Mouse (Mus musculus) adrenal gland, postnatal 10 days (tissue): ENCODE measurements around the gene St3gal3. TPM values are rescaled to one million over a fixed set of nuclear protein-coding genes. Genes with fewer than 3 reads are reported as not detected.
A peak's percentile ranks its signal among the peaks of the same experiment; 100 is the strongest.

ENCODE experiments used
- DNase-seq: peaks from one replicate; pipeline ENCODE4 v3.0.0; 2021; ENCODE audit warnings: mixed read lengths
- long read RNA-seq, 2 experiments: library from polyadenylated mRNA; stranded (forward); transcript quantifications; one replicate each; pipeline ENCODE4 v2.0.0; 2021
- total RNA-seq, 2 experiments: library from RNA; stranded (reverse); gene quantifications; 2 replicates each; pipeline ENCODE4 v1.2.3; 2021

Gene St3gal3
- total RNA-seq: 10 to 100 TPM; 30.5 to 32.0 TPM
- long read RNA-seq, experiment 1, transcript St3gal3-203 (12 exons, 2,225 nt): minor isoform, 8 of 43 reads
- long read RNA-seq, experiment 1, transcript St3gal3-201 (12 exons, 2,549 nt): major isoform, 13 of 43 reads
- long read RNA-seq, experiment 1, partial matches to known transcripts: 5 of 43 reads
- long read RNA-seq, experiment 1, other reads (novel, unspliced or antisense): 17 of 43 reads
- long read RNA-seq, experiment 2, partial matches to known transcripts: 1 of 8 reads
- long read RNA-seq, experiment 2, other reads (novel, unspliced or antisense): 5 of 8 reads

DNA sequence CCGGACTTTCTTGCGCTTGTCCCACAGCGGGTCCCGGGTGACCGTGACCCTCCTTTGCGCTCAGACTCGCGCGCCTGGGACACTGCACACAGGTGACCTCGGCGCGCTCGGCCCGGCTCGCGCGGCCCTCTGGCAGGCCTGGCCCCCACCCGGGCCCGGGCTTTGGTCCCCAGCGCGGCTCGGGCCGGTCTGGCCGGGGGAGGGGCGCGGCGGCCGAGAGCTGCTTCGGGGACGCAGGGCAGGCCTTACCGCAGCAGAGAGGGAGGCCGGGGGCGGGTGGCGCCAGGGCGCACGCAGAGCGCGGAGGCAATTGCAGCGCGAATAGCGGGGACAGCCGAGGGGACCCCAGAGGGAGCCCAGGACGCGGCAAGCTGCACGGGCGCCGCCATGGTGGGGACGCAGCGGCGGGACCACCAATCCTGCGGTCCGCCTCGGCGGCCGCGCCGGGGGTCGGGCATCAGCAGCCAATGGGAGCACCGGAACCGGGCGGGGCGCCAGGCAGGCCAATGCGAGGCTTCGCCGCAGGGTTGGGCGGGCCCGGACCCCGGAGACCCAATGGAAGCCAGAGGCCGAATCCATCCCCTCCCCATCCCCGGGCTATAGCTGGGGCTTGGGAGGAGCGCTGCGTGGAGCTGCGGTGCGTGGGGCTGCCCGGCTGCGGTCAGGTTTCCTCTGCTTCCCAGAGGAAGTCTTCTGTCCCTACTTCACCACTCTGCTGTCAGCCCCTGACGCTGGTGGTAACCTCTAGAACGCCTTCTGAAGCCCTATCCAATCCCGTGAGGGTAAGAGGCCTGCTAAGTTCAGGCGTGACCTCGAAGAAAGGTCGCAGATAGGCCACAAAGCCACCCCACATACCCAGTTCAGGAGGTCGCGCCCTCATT is at the start of gene St3gal3:
Gene St3gal3 (minus strand): TSS at position 430 of the 881 bp plus-strand sequence.
- peak; percentile 99 for DNase-seq

DNA sequence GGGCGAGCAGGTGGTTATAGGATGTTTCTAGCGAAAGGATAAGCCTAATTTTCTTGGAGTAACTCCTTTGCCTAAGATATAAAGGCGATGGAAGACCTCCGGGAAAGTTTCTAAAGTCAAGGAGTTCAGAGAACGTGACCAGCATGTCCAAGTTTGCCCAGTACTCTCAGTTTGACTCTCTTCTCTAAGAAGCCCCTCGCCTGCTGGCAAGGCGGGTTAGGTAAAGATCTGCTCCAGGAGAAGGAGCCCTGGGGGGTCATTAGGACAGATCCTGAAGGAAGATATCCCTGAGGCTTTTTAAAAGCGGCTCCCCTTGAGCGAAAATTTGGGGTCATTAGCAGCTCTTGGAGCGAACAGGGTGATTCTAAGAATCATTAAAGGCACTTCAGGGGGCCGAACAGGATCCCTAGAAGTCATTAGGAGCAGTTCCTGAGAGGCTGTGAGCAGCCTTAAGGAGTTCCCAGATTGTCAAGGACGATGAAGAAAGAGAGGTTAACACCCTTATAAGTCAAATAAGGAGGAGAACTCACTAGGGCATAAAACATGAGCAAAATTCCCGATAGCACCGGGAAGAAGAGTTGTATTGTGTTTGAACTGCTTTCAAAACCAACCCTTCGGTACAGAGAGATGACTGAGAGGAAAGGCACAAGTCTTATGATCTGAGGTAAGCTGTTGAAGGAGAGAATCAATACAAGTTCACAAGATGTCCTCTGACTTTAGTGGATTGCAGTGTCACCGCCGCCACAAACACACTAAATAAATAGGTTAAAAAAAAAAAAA is 45.8 kb upstream of the St3gal3 start:
- DNase-seq: no peak

DNA sequence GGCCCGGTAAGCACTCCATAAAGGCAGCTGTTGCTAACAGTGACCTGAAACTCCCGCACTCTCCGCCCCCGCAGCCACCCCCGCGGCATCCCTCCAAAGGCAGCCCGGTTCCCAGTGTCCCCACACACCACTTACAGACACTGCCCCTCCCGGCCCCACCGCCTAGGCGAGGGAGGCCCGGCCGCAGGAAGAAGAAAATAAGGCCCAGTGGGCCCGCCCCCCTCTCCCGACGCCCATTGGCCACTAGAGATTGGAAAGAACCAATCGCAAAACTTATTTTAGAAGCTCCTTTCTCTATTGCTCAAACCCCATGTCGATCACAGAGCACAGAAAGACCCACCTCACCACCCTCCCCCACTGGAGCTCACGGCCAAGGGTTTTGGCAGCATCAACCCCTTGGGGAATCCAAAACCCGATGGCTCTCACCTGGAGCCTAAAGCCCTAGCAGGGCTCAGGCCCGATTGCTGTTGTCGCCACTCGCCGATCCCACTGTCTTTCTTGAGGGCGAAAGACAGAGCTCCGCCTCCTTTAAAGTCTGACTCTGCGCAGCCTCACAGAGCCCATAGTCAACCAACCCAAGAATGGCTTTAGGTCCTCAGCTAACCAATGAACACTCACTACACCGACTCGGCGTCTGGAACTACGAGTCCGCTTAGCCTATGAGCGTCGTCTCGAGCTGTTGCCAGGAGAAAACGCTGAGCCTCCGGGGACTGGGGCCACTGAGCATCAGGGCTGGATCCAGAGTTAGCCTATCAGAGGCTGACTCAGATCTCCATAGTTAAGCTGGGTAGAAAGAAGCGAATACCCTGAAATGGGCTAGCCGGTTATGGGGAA is 45.0 kb upstream of the St3gal3 start, which contains the start of gene Kdm4a:
Gene Kdm4a (minus strand): TSS at position 577 of the 834 bp plus-strand sequence.
- peak; percentile 93 for DNase-seq

DNA sequence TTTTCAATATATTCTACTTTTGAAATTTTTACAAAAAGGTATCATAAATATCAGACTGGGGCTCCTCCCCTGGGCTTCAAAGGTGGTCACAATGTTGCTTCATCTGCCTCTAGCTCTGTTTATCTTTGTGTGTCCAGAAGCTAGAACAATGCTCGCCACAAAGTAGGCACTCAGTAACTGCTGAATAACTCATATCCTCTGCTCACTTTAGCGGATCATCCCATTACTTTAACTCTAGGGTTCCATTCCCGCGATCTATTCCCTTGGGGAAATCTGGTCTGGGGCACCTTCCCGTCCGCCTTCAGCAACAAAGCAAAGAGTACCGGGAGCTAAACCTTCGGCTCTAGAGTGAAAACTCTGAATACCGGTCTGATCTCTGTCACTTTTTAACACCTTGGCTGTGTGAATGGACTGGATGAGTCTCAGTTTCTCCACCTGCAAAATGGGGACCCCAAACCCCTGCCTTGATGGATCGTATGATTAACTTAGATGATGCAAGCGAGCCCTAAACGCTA is 44.3 kb upstream of the St3gal3 start:
- DNase-seq: no peak

DNA sequence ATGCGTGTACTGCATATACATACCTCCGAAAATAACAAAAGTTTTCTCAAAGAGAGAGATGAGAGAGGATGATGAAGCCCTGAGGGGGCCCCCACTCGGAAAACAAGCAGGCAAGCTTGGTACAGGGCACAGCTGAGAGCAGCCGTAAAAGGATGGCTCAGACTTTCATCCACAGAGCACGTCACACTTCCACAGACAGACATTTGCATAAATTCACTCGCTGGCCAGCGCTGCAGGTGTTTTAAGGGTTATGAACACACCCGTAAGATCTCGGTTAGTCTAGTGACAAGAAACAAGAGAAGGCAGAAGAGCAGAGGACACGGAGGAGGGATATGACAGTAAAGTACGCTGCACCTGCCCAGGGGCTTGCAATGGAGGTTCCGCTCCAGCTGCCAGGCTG is 37.7 kb upstream of the St3gal3 start:
- no peak for DNase-seq

DNA sequence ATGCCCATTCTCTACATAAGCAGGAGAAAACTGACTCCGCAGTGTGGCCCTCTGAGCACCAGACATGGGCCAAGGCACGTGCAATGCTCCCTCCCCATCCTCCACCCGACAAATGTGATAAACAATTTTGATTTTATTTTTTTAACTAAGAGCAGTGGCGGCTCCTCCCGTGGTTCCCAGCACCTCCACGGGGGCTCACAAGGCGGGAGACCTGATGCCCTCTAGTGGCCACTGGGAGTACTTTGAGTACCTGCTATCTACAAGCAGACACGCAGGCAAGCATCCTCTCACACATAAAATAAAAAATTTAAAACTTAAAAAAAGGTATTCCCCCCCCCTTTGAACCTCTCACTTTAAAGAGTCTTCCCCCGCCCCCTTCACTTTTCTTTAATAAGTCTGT is 36.3 kb upstream of the St3gal3 start:
- no peak for DNase-seq

DNA sequence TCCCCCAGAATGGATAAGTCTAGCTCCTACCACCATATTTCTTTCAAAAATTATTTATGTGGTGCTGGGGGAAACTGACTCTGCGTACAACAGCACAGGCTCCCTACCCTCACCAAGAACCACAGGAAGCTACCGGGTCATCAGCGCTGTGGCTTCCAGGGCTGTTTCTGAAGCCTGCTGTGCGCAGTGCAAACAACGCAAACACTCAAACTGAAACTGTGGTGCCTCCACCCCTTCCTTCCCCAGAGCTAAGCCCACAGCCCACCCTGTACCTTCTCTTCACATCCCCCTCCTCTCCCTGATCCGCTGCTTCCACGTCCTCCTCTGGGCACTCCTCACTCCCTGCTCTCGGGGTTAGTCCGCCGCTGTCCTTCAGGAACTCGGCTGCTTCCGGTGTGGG is 27.4 kb upstream of the St3gal3 start:
- DNase-seq: no peak

DNA sequence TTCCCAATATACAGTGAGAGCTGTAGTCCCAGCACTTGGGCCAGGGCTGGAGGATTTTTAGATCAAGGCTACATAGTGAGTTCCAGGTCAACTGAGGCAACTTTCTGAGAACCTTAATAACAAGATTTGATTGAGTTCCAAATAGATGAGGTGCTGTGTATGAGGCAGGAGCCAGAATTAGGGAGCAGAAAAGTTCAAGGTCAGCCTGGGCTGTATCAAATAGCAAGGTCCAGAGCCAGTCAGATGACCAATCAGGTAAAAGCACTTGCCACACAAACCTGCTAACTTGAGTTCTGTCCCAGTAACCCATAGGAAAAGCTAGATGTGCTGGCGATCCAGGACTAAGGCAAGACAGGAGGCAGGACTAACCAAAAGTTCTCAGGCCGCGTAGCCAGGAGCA is 23.0 kb upstream of the St3gal3 start:
- no peak for DNase-seq

DNA sequence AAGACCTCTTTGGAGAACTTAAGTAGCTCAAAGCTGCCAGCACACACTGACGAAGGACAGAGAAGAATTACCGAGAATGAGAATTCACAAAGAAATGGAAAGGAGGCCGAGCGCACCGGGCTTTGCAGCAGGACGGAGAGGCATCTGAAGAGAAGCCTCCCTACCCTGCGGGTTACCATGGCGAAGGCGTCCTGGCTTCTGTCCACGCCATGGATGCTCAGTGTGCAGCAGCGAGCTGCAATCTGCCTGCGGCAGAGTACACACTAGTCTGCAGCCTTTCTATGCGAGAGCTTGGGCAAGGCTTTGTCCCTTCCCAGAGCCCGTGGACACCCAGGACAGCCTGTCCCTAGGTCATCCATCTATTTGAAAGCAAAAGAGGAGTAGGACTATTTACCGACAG is 21.8 kb upstream of the St3gal3 start:
- no peak for DNase-seq

DNA sequence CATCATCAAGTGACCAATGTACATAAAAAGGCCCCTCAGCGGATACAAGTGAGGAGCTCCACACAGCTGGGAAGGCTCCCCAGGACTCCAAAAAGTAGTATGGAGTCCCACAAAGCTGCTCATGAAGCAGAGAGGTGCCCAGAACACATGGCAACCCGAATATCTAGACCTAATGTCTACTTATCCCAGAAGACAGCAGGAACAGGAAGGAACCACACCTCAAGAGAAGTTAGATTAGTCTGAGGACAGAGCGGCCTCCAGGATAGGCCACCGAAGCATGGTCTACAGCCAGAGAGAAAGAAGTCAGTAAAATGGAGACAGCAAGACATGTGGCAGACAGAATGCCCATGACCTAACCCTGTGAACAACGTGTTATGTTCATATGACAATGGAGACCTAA is 20.2 kb upstream of the St3gal3 start:
- no peak for DNase-seq

DNA sequence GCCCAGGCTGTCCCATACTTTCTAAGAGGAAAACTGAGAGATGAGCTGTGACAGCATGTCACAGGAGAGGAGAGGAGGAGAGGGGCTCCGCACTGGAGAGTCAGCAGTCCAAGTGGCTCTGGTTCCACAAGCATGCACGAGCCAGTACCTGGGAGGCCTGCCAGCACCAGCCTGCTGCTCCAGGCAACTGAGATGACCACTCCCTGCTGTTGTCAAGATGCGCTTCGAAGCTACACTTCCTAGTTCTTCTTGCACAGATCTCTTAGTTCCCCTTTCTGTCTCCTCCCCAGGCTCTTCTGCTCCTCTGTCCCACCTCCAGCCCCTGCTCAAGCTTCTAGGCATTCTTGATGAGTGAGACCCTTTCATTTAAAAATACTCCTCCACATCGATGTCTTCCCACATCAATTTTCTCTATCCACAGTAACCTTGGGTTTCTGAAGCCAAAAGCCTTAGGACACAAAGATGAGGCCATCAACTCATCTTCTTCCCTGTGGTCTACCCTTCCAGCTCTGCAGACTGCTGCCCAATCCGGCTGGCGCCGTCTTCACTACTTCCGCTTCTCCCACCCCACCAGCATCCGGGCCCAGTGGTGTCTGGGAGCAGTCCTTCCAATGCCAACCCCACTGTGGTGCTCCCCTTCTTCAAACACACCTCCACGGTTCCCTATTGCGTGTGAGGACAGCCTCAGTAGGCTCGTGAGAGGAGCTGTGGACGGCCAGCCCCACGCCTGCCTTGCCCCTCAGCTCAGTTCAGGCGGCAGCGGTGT is 17.5 kb upstream of the St3gal3 start:
- no peak for DNase-seq

DNA sequence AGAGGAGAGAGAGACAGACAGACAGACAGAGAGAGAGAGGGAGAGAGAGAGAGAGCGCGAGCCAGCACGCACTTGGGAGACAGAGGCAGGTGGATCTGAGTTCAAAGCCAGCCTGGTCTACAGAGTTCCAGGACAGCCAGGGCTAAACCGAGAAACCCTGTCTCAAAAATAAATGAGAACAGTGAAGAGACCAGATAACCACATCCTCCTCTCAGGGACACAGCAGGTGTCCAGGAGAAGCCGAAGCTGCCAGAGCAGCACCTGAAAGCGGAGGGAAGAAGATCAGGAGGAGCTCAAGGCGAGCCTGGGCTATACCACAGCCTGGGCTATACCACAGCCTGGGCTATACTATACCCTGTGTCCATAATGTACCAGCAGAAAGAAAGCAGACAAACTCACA is 16.1 kb upstream of the St3gal3 start:
- no peak for DNase-seq

DNA sequence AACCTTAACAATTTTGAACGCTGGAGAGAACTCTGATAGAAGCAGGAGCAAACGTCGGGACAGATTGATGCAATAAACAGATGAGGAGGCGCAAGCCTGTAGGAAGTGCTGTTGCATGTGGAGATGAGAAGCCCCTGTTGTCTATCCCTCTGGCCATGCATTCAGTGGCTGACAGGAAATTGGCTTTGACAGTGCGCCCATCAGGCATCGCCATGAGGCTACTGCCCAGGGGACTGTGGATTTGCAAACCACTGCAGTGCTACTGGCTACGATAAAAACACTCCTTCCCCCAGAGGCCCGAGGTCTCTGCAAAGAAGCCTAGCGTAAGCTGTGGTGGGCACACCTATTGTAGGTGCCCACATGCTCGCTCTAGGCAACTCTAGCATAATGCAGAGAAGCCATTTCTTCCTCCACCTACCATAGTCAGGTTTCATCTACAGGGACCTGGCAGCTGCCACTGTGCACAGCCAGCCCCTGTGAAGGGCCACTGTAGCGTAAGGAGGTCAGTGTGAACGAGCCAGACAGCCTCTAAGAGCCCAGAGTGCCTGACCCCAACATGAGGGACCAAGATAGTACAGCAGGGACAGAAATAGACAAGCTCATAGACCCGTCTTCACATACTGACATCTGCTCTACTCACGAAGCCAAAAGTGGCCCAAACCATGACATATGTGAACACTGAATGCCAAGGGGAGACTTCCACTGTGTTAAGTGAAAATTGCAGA is 15.4 kb upstream of the St3gal3 start:
- DNase-seq: no peak

DNA sequence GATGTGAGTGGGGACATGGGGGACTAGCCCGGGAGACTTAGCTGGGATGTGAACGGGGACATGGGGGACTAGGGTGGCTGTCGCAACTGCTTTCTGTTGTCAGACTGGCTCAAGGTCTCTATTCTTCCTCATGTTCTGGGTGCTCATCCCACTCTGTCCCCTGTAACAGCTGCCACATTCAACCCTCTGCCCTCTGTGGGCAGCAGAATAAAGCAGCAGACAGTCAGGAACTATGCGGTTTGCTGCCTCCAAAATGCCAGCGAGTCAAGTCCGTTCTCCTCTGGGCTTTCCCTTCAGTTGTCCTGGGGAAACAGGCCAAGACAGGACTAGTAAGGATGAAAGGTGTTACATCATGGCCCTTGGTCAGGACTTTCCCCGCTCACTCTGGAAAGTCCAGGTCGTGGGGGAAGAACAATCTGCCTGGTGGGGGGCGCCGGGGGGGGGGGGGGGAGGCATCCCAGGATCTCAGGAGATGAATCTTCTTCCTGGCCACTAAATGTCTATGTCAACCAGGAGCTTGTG is 14.4 kb upstream of the St3gal3 start:
- no peak for DNase-seq

DNA sequence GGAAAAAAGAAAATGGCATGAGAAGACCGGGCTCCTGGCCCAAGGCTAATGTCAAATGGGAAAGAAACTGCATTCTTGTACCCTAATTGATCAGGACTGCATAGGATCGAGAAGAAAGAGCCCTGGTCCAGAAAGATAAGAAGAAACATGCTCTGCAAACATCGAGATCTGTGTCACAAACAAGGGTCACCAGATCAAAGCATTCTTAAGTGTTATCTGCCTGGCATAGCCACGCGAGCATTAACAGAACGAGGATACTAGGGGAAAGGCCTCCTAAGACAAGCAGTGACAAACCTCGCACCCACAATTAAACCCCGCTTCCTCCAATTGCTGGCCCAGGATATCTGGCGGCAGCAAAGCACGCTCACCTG is 13.6 kb upstream of the St3gal3 start:
- no peak for DNase-seq

DNA sequence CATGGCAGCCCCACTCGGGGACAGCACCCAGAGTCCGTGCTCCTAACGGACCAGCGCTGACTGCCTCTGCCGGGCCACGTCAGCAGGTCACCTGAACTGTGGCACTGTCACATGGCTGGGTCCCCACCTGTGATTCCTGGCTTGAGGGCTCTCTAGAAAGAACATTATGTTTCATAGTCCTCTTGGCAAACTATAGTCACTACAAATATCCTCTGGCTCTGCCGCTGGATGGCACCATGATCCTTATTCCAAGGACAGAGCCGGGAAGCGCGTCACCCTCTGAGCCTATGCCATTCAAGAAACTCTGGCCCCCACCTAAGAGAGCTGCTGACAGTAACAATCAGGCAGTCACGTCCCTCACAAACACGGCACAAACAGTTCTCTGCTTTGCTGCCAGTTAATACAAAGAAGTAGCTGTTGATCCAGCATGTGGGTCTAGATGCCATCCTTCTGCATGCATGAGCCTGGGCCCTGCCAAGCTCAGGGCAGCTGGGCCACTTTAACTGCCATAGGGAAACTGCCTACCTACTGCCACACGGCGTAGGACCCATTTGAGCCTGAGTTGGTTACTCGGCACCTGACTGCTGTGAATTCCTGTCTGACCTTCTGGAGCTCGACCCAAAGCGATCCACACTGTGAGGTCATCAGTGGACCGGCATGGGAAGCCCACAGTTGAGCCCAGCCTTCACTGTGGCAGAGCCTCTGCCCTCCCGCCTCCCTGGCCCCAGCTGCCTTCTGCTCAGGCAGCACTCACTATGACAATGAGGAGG is 13.0 kb upstream of the St3gal3 start:
- DNase-seq: no peak

DNA sequence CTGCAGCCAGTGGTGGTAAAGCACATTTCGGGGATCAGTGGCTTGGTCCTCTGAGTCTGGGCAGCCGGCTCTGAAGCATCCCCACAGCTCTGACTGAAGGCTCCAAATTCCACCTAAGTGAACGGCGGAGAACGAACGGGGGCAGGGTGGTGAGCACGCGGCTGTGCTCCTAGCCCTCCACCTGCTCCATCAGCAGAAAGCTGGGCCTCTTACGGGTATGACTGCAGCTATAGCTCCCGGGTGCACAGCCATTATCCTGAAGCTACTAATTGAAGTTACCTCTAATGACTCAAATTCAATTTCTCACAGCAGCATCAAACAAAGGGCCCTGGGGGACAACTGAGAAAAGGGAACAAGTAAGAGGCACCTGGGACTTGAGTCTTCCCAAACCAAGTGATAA is 12.4 kb upstream of the St3gal3 start:
- DNase-seq: no peak

DNA sequence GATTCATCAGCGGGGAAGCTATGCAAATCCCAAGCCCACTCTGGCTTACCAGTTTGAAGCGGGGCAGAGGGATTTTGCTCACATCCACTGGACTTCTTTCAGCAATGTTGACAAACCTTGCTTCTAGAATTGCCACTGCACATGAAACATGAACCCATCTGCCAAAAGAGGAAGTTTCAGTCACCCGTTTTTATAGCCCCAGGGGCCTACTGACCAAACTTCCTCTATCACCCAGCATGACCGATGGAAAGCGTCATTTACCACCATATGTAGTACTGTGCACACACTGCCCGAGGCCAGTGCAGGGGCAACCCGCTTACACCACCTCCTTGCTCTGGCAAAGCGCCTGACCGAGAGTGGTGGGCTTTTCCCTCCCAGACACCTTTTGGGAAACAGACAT is 9.6 kb upstream of the St3gal3 start:
- no peak for DNase-seq

DNA sequence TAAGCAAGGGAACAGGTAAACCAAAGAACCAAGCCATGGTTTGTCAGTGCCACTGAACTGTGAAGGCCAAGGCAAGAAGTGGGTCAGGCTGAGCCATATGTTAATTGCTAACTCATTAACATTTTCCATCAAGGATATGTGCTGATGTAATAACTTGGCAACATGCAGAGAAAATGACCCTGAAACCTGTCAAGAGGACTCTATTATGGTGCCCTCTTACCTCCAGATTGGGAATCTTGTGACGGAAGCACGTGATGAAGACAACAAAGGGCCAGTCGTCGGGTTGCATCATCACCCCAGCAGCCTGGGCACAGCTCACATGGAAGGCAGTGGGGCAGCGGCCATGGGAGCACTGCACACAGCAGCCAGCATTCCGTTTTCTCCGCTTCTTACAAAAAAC is 9.0 kb upstream of the St3gal3 start:
- no peak for DNase-seq
